Comparison of ENCODE assay signal across 7 mouse cellular contexts in genomic region chr14:21822795-21823374, GRCm38 (mm10). TPM values are rescaled to one million over a fixed set of nuclear protein-coding genes. Genes with fewer than 3 reads are reported as not detected.
ATAC-seq and TF ChIP-seq lines count a peak whose summit lies in the region.

No protein-coding gene starts in this region.

- no peak overlapping the region for H3K4me3 ChIP-seq in bone marrow, adult 2 months (replicated peaks; ENCODE audit: control insufficient read depth, low read depth, low read length)
- H3K4me3 ChIP-seq in heart, embryonic 11.5 days (ENCODE audit: low read depth, low read length) = no peak overlapping the region
- H3K4me3 ChIP-seq in kidney, embryonic 14.5 days (ENCODE audit: low read length) = no peak overlapping the region
- no peak overlapping the region for H3K4me3 ChIP-seq in limb, embryonic 12.5 days (replicated peaks)
- H3K4me3 ChIP-seq in testis, adult 2 months (ENCODE audit: control insufficient read depth, low read depth, low read length) = no peak overlapping the region

- H3K36me3 ChIP-seq in heart, embryonic 11.5 days (ENCODE audit: control insufficient read depth, insufficient read depth, low read length) = no peaks in the 10 kb centered on the region
- H3K36me3 ChIP-seq in kidney, embryonic 14.5 days (ENCODE audit: control insufficient read depth, insufficient read depth, low read length) = no peaks in the 10 kb centered on the region
- H3K36me3 ChIP-seq in limb, embryonic 12.5 days = no peaks in the 10 kb centered on the region
- no peaks in the 10 kb centered on the region for H3K36me3 ChIP-seq in testis, adult 2 months (ENCODE audit: control insufficient read depth, insufficient read depth, low read length)

- no peaks in the 10 kb centered on the region for H3K9me3 ChIP-seq in heart, embryonic 11.5 days (replicated peaks; ENCODE audit: control insufficient read depth, low read length)
- no peaks in the 10 kb centered on the region for H3K9me3 ChIP-seq in kidney, embryonic 14.5 days (ENCODE audit: control insufficient read depth, low read length)
- no peaks in the 10 kb centered on the region for H3K9me3 ChIP-seq in limb, embryonic 12.5 days

- TF ChIP-seq POLR2A in bone marrow, adult 2 months (IDR thresholded peaks at IDR 0.05; ENCODE audit: borderline replicate concordance, control insufficient read depth, low read depth, low read length) = peak; percentile 42; the same call in 1 of the 2 replicates
- no peak for TF ChIP-seq POLR2A in testis, adult 2 months (IDR thresholded peaks at IDR 0.05; ENCODE audit: control insufficient read depth, low read depth, low read length)

- 5% methylated on average over 7 of the region's 7 CpGs for WGBS in bone marrow, adult 2 months
- 16% methylated on average over 7 of the region's 7 CpGs for WGBS in heart, embryonic 11.5 days (ENCODE audit: insufficient replicate concordance)
- 27% methylated on average over 7 of the region's 7 CpGs for WGBS in kidney, embryonic 14.5 days
- whole genome bisulfite sequencing in limb, embryonic 12.5 days = 78% methylated on average over 7 of the region's 7 CpGs

- H3K27ac ChIP-seq in bone marrow, adult 2 months (ENCODE audit: control insufficient read depth, insufficient read depth, low read depth, low read length, poor library complexity) = peak overlapping the region; percentile 97
- H3K27ac ChIP-seq in heart, embryonic 11.5 days (ENCODE audit: low read depth, low read length) = peak overlapping the region; percentile 87
- peak overlapping the region; percentile 87 for H3K27ac ChIP-seq in kidney, embryonic 14.5 days (ENCODE audit: low read depth, low read length)
- H3K27ac ChIP-seq in limb, embryonic 12.5 days = peak overlapping the region; percentile 60; the same call in 1 of the 2 replicates
- peak overlapping the region; percentile 5; the same call in 1 of the 2 replicates for H3K27ac ChIP-seq in testis, adult 2 months (ENCODE audit: control insufficient read depth, insufficient read depth, low read depth, low read length)

- TF ChIP-seq CTCF in bone marrow, adult 2 months (IDR thresholded peaks at IDR 0.05; ENCODE audit: control insufficient read depth, insufficient read depth, low read length) = no peak
- TF ChIP-seq CTCF in testis, adult 2 months (IDR thresholded peaks at IDR 0.05; ENCODE audit: control insufficient read depth, insufficient read depth, insufficient replicate concordance, low read depth, low read length) = no peak

- H3K9ac ChIP-seq in heart, embryonic 11.5 days (ENCODE audit: low read depth, low read length) = no peak overlapping the region
- H3K9ac ChIP-seq in kidney, embryonic 14.5 days (ENCODE audit: low read depth, low read length) = no peak overlapping the region; the same call in 1 of the 2 replicates
- no peak overlapping the region for H3K9ac ChIP-seq in limb, embryonic 12.5 days (replicated peaks)

- H3K4me1 ChIP-seq in bone marrow, adult 2 months (ENCODE audit: control insufficient read depth, insufficient read depth, low read length) = peaks cover 4% of the 10 kb centered on the region
- peaks cover 36% of the 10 kb centered on the region; the same call in 1 of the 2 replicates for H3K4me1 ChIP-seq in heart, embryonic 11.5 days (ENCODE audit: control insufficient read depth, insufficient read depth, low read length)
- peaks cover 23% of the 10 kb centered on the region for H3K4me1 ChIP-seq in kidney, embryonic 14.5 days (ENCODE audit: control insufficient read depth, insufficient read depth, low read length)
- peaks cover 11% of the 10 kb centered on the region for H3K4me1 ChIP-seq in limb, embryonic 12.5 days (replicated peaks)
- H3K4me1 ChIP-seq in testis, adult 2 months (ENCODE audit: control insufficient read depth, insufficient read depth, low read length) = no peaks in the 10 kb centered on the region

- no peaks in the 10 kb centered on the region for H3K27me3 ChIP-seq in heart, embryonic 11.5 days (ENCODE audit: control insufficient read depth, insufficient read depth, low read length)
- no peaks in the 10 kb centered on the region for H3K27me3 ChIP-seq in kidney, embryonic 14.5 days (ENCODE audit: control insufficient read depth, insufficient read depth, low read length)
- no peaks in the 10 kb centered on the region; the same call in 1 of the 2 replicates for H3K27me3 ChIP-seq in limb, embryonic 12.5 days
- H3K27me3 ChIP-seq in testis, adult 2 months (ENCODE audit: control insufficient read depth, insufficient read depth, low read length) = no peaks in the 10 kb centered on the region

- ATAC-seq in common myeloid progenitor, adult 5-6 weeks (replicated peaks; ENCODE audit: low read depth, poor library complexity, severe bottlenecking) = peak; percentile 86
- ATAC-seq in heart, embryonic 11.5 days (replicated peaks; ENCODE audit: insufficient number of reproducible peaks, low FRiP score, low TSS enrichment) = peak; percentile 44; the same call in 1 of the 2 replicates
- peak; percentile 67 for ATAC-seq in kidney, embryonic 14.5 days (ENCODE audit: low FRiP score, low TSS enrichment)
- ATAC-seq in limb, embryonic 12.5 days (ENCODE audit: insufficient number of reproducible peaks, insufficient read depth, low FRiP score, low TSS enrichment, low read depth) = no peak
- ATAC-seq in monocyte, adult 5-6 weeks (replicated peaks; ENCODE audit: insufficient number of reproducible peaks, low FRiP score, low TSS enrichment, poor library complexity, severe bottlenecking) = peak; percentile 55; the same call in 1 of the 2 replicates

- no peak overlapping the region for H3K4me2 ChIP-seq in heart, embryonic 11.5 days
- H3K4me2 ChIP-seq in kidney, embryonic 14.5 days (replicated peaks; ENCODE audit: low read depth, low read length) = no peak overlapping the region
- no peak overlapping the region for H3K4me2 ChIP-seq in limb, embryonic 12.5 days

RNA-seq across cellular contexts. Expression of gene Vdac2, which starts 2.2 kb away (rescaled TPM):
- polyA plus RNA-seq in bone marrow, adult 2 months (2011; ENCODE audit: insufficient read depth, insufficient read length, low replicate concordance, missing spikeins) = 84.6 and 85.2 TPM in 2 replicates
- 310 and 348 TPM in 2 replicates for total RNA-seq in common myeloid progenitor, adult 5-6 weeks (2017)
- polyA plus RNA-seq in heart, embryonic 11.5 days (2014; fragmentation: Nextera tagmentation; extraction: Ambion mirVana) = 434 and 456 TPM in 2 replicates
- polyA plus RNA-seq in kidney, embryonic 14.5 days (2014; fragmentation: Nextera tagmentation; extraction: Ambion mirVana) = 319 and 349 TPM in 2 replicates
- 246 and 263 TPM in 2 replicates for polyA plus RNA-seq in limb, embryonic 12.5 days (2016; fragmentation: Nextera tagmentation; extraction: Ambion mirVana)
- total RNA-seq in monocyte, adult 5-6 weeks (2017) = 210 to 264 TPM (median 238 TPM) in 3 replicates
- 402 and 429 TPM in 2 replicates for polyA plus RNA-seq in testis, adult 2 months (2012; rRNA removed)

RNA-seq across cellular contexts. Expression of gene Comtd1, which starts 25.9 kb away (rescaled TPM):
- 15.8 and 45.0 TPM in 2 replicates for polyA plus RNA-seq in bone marrow, adult 2 months (2011; ENCODE audit: insufficient read depth, insufficient read length, low replicate concordance, missing spikeins)
- total RNA-seq in common myeloid progenitor, adult 5-6 weeks (2017) = 7.3 and 14.0 TPM in 2 replicates
- 38.6 and 44.5 TPM in 2 replicates for polyA plus RNA-seq in heart, embryonic 11.5 days (2014; fragmentation: Nextera tagmentation; extraction: Ambion mirVana)
- polyA plus RNA-seq in kidney, embryonic 14.5 days (2014; fragmentation: Nextera tagmentation; extraction: Ambion mirVana) = 24.1 and 27.3 TPM in 2 replicates
- 22.5 and 24.2 TPM in 2 replicates for polyA plus RNA-seq in limb, embryonic 12.5 days (2016; fragmentation: Nextera tagmentation; extraction: Ambion mirVana)
- total RNA-seq in monocyte, adult 5-6 weeks (2017) = 2.9 to 11.5 TPM (median 8.0 TPM) in 3 replicates
- polyA plus RNA-seq in testis, adult 2 months (2012; rRNA removed) = 5.9 and 6.4 TPM in 2 replicates

Comparison
In these comparisons a context has a peak if more than half of its experiments do, and no peak if none do; other contexts are left out.
1. H3K27ac ChIP-seq: peak in every context shown above with its lines; median percentile 97 in bone marrow, adult 2 months; 87 in heart, embryonic 11.5 days; 87 in kidney, embryonic 14.5 days; 60 in limb, embryonic 12.5 days; 5 in testis, adult 2 months.